Mouse (Mus musculus) urinary bladder, postnatal 0 days (tissue): ENCODE results near the gene Vmn1r148. TPM values are rescaled to one million over a fixed set of nuclear protein-coding genes. Genes with fewer than 3 reads are reported as not detected.

Experiments
- polyA plus RNA-seq: library from polyadenylated mRNA; unstranded; fragments of >200 nt; fragmentation: Nextera tagmentation; extraction: Ambion mirVana; gene quantifications from 2 replicates; pipeline ENCODE4 v1.2.1, GENCODE M21; 2015

Gene Vmn1r148
- polyA plus RNA-seq: not detected in 2 replicates

GRCm38 (mm10) chr7:22413283-22413682, at the start of gene Vmn1r148:
Gene Vmn1r148, plus strand, starts transcription at chr7:22413583.

GRCm38 (mm10) chr7:22370939-22371338, 42.4 kb upstream of the Vmn1r148 start, which contains the start of gene Gm8660:
Gene Gm8660, minus strand, starts transcription at chr7:22371039.

GRCm38 (mm10) chr7:22438129-22438528, 24.7 kb downstream of the Vmn1r148 start, which contains the start of gene Vmn1r149:
Gene Vmn1r149, minus strand, starts transcription at chr7:22438229.

GRCm38 (mm10) chr7:22463975-22464374, 50.6 kb downstream of the Vmn1r148 start, which contains the start of gene Gm10665:
Gene Gm10665, minus strand, starts transcription at chr7:22464075.

Other genes with a start within 250 kb of the Vmn1r148 start
- not detected in 2 replicates for gene Vmn1r142, start 249.5 kb upstream of the Vmn1r148 start, polyA plus RNA-seq
- not detected in 2 replicates for gene Vmn1r143, start 224.2 kb upstream of the Vmn1r148 start, polyA plus RNA-seq
- not detected in 2 replicates for gene Gm8653, start 212.3 kb upstream of the Vmn1r148 start, polyA plus RNA-seq
- gene Gm8453, start 184.1 kb upstream of the Vmn1r148 start, polyA plus RNA-seq: not detected in 2 replicates
- not detected in 2 replicates for gene Gm4187, start 83.9 kb upstream of the Vmn1r148 start, polyA plus RNA-seq
- not detected in 2 replicates for gene Gm8660, start 42.5 kb upstream of the Vmn1r148 start, polyA plus RNA-seq
- not detected in 2 replicates for gene Vmn1r149, start 24.6 kb downstream of the Vmn1r148 start, polyA plus RNA-seq
- gene Gm10665, start 50.5 kb downstream of the Vmn1r148 start, polyA plus RNA-seq: not detected in 2 replicates
- gene Vmn1r151, start 86.1 kb downstream of the Vmn1r148 start, polyA plus RNA-seq: not detected in 2 replicates
- not detected in 2 replicates for gene Vmn1r152, start 109.4 kb downstream of the Vmn1r148 start, polyA plus RNA-seq
- gene Gm8677, start 121.3 kb downstream of the Vmn1r148 start, polyA plus RNA-seq: not detected in 2 replicates
- not detected in 2 replicates for gene Gm4201, start 151.8 kb downstream of the Vmn1r148 start, polyA plus RNA-seq
- not detected in 2 replicates for gene Gm4565, start 174.5 kb downstream of the Vmn1r148 start, polyA plus RNA-seq
- gene Vmn1r155, start 244.4 kb downstream of the Vmn1r148 start, polyA plus RNA-seq: not detected in 2 replicates